In the genomic region with DNA sequence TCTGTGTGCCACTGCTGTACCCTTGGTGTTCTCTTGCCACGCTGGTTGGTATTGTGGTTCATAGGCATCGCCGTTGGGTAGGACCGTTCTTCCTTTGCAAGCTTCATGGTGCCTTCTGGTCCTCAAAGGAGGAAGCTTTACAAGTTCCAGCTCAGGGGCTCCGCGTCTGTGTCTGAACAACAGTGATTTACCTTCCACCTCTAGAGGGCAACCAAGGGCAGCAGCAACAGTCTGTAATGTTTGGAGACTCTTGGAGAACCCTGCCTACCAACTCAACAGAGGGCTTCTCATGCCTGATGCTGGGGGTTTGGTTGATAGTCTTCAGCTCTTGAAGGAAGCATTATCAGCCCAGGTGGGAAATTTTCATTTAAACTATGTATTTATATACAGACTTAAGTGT, we compare ENCODE assay signal across 8 mouse cellular contexts. TPM values are rescaled to one million over a fixed set of nuclear protein-coding genes. Genes with fewer than 3 reads are reported as not detected.
DNase-seq lines count a peak whose midpoint lies in the region; ATAC-seq lines count a peak whose summit lies in the region.

No protein-coding gene starts in this region.

- no peaks in the 10 kb centered on the region for H3K4me1 ChIP-seq in midbrain, embryonic 14.5 days (ENCODE audit: control insufficient read depth, insufficient read depth, low read length)
- no peaks in the 10 kb centered on the region for H3K4me1 ChIP-seq in midbrain, embryonic 11.5 days (ENCODE audit: control insufficient read depth, insufficient read depth, low read length)
- H3K4me1 ChIP-seq in limb, embryonic 10.5 days: no peaks in the 10 kb centered on the region
- no peaks in the 10 kb centered on the region for H3K4me1 ChIP-seq in midbrain, embryonic 13.5 days (replicated peaks)

- DNase-seq in midbrain, embryonic 14.5 days: peak; percentile 52
- DNase-seq in midbrain, embryonic 11.5 days (ENCODE audit: low spot score, missing footprints): no peak
- DNase-seq in ZHBTc4 (ENCODE audit: low read depth, low spot score): peak; percentile 69
- peak; percentile 71 to 81 for DNase-seq in cerebellum, postnatal 25 days
- peak; percentile 37 for DNase-seq in limb, embryonic 10.5 days (ENCODE audit: low spot score)
- peak; percentile 41 for DNase-seq in right cerebral cortex, postnatal 14 days

- H3K9me3 ChIP-seq in midbrain, embryonic 14.5 days (ENCODE audit: control insufficient read depth, low read length): no peaks in the 10 kb centered on the region
- no peaks in the 10 kb centered on the region for H3K9me3 ChIP-seq in midbrain, embryonic 11.5 days (ENCODE audit: control insufficient read depth, low read length)
- no peaks in the 10 kb centered on the region for H3K9me3 ChIP-seq in limb, embryonic 10.5 days (replicated peaks)
- H3K9me3 ChIP-seq in midbrain, embryonic 13.5 days: no peaks in the 10 kb centered on the region

- no peak overlapping the region for H3K27ac ChIP-seq in midbrain, embryonic 14.5 days (replicated peaks; ENCODE audit: low read depth, low read length)
- no peak overlapping the region for H3K27ac ChIP-seq in midbrain, embryonic 11.5 days (ENCODE audit: low read depth, low read length)
- H3K27ac ChIP-seq in limb, embryonic 10.5 days: no peak overlapping the region
- no peak overlapping the region for H3K27ac ChIP-seq in midbrain, embryonic 13.5 days

- no peaks in the 10 kb centered on the region for H3K27me3 ChIP-seq in midbrain, embryonic 14.5 days (ENCODE audit: control insufficient read depth, insufficient read depth, low read length)
- H3K27me3 ChIP-seq in midbrain, embryonic 11.5 days (ENCODE audit: control insufficient read depth, insufficient read depth, low read length): no peaks in the 10 kb centered on the region
- H3K27me3 ChIP-seq in limb, embryonic 10.5 days (ENCODE audit: low read depth, poor library complexity, severe bottlenecking): no peaks in the 10 kb centered on the region
- no peaks in the 10 kb centered on the region for H3K27me3 ChIP-seq in midbrain, embryonic 13.5 days

- H3K4me3 ChIP-seq in midbrain, embryonic 14.5 days (replicated peaks; ENCODE audit: low read depth, low read length): no peak overlapping the region
- no peak overlapping the region for H3K4me3 ChIP-seq in midbrain, embryonic 11.5 days (ENCODE audit: low read depth, low read length)
- no peak overlapping the region for H3K4me3 ChIP-seq in limb, embryonic 10.5 days
- H3K4me3 ChIP-seq in midbrain, embryonic 13.5 days (replicated peaks): no peak overlapping the region

- no peak for ATAC-seq in midbrain, embryonic 14.5 days (ENCODE audit: low FRiP score, low TSS enrichment)
- no peak for ATAC-seq in midbrain, embryonic 11.5 days (ENCODE audit: low FRiP score)
- peak; percentile 89 to 98 for ATAC-seq in hematopoietic stem cell, adult 5-6 weeks (replicated peaks in 1 of 2; ENCODE audit: insufficient read depth in 1 of 2, low FRiP score in 2 of 2, low TSS enrichment in 1 of 2, low read depth in 1 of 2, poor library complexity in 2 of 2, severe bottlenecking in 2 of 2)
- no peak for ATAC-seq in midbrain, embryonic 13.5 days

- no peak overlapping the region for H3K4me2 ChIP-seq in midbrain, embryonic 14.5 days (ENCODE audit: low read length)
- H3K4me2 ChIP-seq in midbrain, embryonic 11.5 days: no peak overlapping the region
- no peak overlapping the region for H3K4me2 ChIP-seq in midbrain, embryonic 13.5 days (replicated peaks)

- H3K36me3 ChIP-seq in midbrain, embryonic 14.5 days (ENCODE audit: control insufficient read depth, insufficient read depth, low read length): no peaks in the 10 kb centered on the region
- no peaks in the 10 kb centered on the region for H3K36me3 ChIP-seq in midbrain, embryonic 11.5 days (ENCODE audit: control insufficient read depth, insufficient read depth, low read length)
- H3K36me3 ChIP-seq in limb, embryonic 10.5 days: no peaks in the 10 kb centered on the region
- no peaks in the 10 kb centered on the region for H3K36me3 ChIP-seq in midbrain, embryonic 13.5 days

- WGBS in midbrain, embryonic 14.5 days: 82% methylated on average over 6 of the region's 6 CpGs
- WGBS in midbrain, embryonic 11.5 days: 71% methylated on average over 6 of the region's 6 CpGs
- 84% methylated on average over 6 of the region's 6 CpGs for WGBS in limb, embryonic 10.5 days
- WGBS in midbrain, embryonic 13.5 days: 79% methylated on average over 6 of the region's 6 CpGs

- H3K9ac ChIP-seq in midbrain, embryonic 14.5 days (replicated peaks; ENCODE audit: low read length): no peak overlapping the region
- no peak overlapping the region for H3K9ac ChIP-seq in midbrain, embryonic 11.5 days (ENCODE audit: low read length)
- H3K9ac ChIP-seq in midbrain, embryonic 13.5 days (replicated peaks): no peak overlapping the region

RNA-seq across cellular contexts. Expression of a gene that starts 7.8 kb away (rescaled TPM):
- 0.78 and 0.80 TPM in 2 replicates for polyA plus RNA-seq in midbrain, embryonic 14.5 days (2014; fragmentation: Nextera tagmentation; extraction: Ambion mirVana)
- 0.14 TPM in 1 of 2 replicates, not detected in the other for polyA plus RNA-seq in midbrain, embryonic 11.5 days (2014; fragmentation: Nextera tagmentation; extraction: Ambion mirVana)
- not detected in 2 replicates for total RNA-seq in hematopoietic stem cell, adult 5-6 weeks (2017)
- not detected in 2 replicates for polyA plus RNA-seq in limb, embryonic 10.5 days (2016; fragmentation: Nextera tagmentation; extraction: Ambion mirVana)
- 0.14 and 0.63 TPM in 2 replicates for polyA plus RNA-seq in midbrain, embryonic 13.5 days (2015; fragmentation: Nextera tagmentation; extraction: Ambion mirVana)

Comparison
In these comparisons a context has a peak if more than half of its experiments do, and no peak if none do; other contexts are left out.
1. ATAC-seq: peak in hematopoietic stem cell, adult 5-6 weeks (2 of 2); none in midbrain, embryonic 14.5 days (single experiment), midbrain, embryonic 11.5 days (single experiment) and midbrain, embryonic 13.5 days (single experiment).